Mouse (Mus musculus) limb, embryonic 14.5 days (tissue): ENCODE measurements at regions not wholly inside any gene's neighbourhood (a gene's known extent, or its start where the extent isn't known, plus 50 kb on each side); places are given as distances from the start of the nearest gene placed in this dataset.

Experiments used
- ATAC-seq: fragments of 200-750 bp; cut with Nextera tagmentation; 2 replicates; pipeline ENCODE4 v1.8.0; 2017; ENCODE audit warnings: low read depth, moderate number of reproducible peaks, moderate TSS enrichment; ENCODE audit not compliant: low FRiP score
- DNase-seq: peaks from one replicate; pipeline ENCODE4 v3.0.0-alpha.2; 2015; ENCODE audit warnings: low spot score
- H3K27ac ChIP-seq: fragments of 300-500 bp; sonication (generic); replicated peaks from 2 replicates; pipeline ENCODE4 v1.5.1; 2014; ENCODE audit warnings: low read depth, mild to moderate bottlenecking, low read length, moderate library complexity, mixed read lengths
- H3K27me3 ChIP-seq: fragments of 300-500 bp; sonication (generic); 2 replicates; pipeline ENCODE4 v1.6.1; 2014; ENCODE audit warnings: low read length, mixed read lengths; ENCODE audit not compliant: control insufficient read depth, insufficient read depth
- H3K36me3 ChIP-seq: fragments of 300-500 bp; sonication (generic); 2 replicates; pipeline ENCODE4 v1.6.1; 2014; ENCODE audit warnings: mild to moderate bottlenecking, low read length, moderate library complexity, mixed read lengths; ENCODE audit not compliant: control insufficient read depth, insufficient read depth
- H3K4me1 ChIP-seq: fragments of 300-500 bp; sonication (generic); 2 replicates; pipeline ENCODE4 v1.6.1; 2014; ENCODE audit warnings: antibody characterized with exemption, low read length, mixed read lengths; ENCODE audit not compliant: control insufficient read depth, insufficient read depth
- H3K4me2 ChIP-seq: fragments of 300-500 bp; sonication (generic); replicated peaks from 2 replicates; pipeline ENCODE4 v1.6.1; 2014; ENCODE audit warnings: low read depth, mild to moderate bottlenecking, low read length, moderate library complexity; ENCODE audit not compliant: severe bottlenecking
- H3K4me3 ChIP-seq: fragments of 300-500 bp; sonication (generic); replicated peaks from 2 replicates; pipeline ENCODE4 v1.5.1; 2014; ENCODE audit warnings: low read length
- H3K9ac ChIP-seq: fragments of 300-500 bp; sonication (generic); 2 replicates; pipeline ENCODE4 v1.6.1; 2014; ENCODE audit warnings: mild to moderate bottlenecking, low read depth, low read length, moderate library complexity; ENCODE audit not compliant: severe bottlenecking
- H3K9me3 ChIP-seq: fragments of 300-500 bp; sonication (generic); 2 replicates; pipeline ENCODE4 v1.6.1; 2016; ENCODE audit warnings: low read length; ENCODE audit not compliant: control insufficient read depth
- POLR2A ChIP-seq: fragments of 200-500 bp; IDR thresholded peaks from 2 replicates; pipeline ENCODE4 v1.8.0; 2012; ENCODE audit warnings: inconsistent platforms, mild to moderate bottlenecking, moderate library complexity, borderline replicate concordance; ENCODE audit not compliant: insufficient read depth, insufficient read length; ENCODE audit errors: extremely low read depth
- WGBS: fragments of 180-500 bp; shearing (Covaris S2); extraction: QIAGEN DNeasy Blood & Tissue Kit; methylation state at CpG from one replicate; pipeline ENCODE4 v1.1.7; 2014; 5-methylcytosine and 5-hydroxymethylcytosine counted together

DNA sequence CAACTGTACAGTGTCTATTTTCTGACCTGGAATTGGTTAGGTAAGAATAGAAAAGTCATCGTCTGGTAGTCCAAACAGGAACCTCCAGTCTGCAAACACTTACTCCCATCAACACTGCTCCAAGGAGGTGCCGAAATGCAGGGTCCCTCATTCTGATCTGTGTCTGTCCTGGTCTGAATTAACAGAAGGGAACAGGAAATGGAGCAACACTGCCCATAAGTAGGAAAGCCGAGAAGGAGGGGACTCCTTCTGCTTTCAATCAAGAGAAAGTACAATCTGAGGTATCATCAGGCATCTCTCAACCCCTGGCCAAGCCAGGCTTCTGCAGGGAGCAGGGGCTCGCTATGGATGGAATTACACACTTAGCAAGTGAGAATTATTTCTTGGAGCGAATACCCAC lies 562.4 kb upstream of the 2610301B20Rik start:
- DNase-seq (no peak), ATAC-seq (no peak)
- Histone ChIP-seq H3K4me2 (no peak overlapping the region), H3K36me3 (no peaks in the 10 kb centered on the region), H3K27me3 (no peaks in the 10 kb centered on the region), H3K9me3 (no peaks in the 10 kb centered on the region), H3K4me1 (no peaks in the 10 kb centered on the region), H3K4me3 (no peak overlapping the region), H3K9ac (no peak overlapping the region), H3K27ac (no peak overlapping the region)
- no peak for TF ChIP-seq POLR2A
- 24% methylated on average over 5 of the region's 5 CpGs for WGBS

DNA sequence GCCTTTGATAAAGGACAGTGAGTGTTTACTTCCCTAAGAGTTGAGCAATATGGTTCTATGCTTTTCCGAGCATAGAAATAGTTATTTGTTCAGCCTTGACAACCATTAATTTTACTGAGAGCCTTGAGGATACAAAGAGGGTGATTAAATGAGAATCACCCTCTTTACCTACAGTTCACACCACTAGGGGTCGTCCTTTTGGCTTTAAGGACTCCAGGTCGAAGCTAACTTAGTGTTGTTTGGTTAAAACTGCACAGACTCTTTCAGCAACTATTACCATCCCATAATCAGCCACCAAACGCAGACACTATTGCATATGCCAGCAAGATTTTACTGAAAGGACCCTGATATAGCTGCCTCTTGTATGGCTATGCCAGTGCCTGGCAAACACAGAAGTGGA lies 559.2 kb upstream of the 2610301B20Rik start:
- WGBS, result 62% methylated on average over 4 of the region's 4 CpGs
- no peak for TF ChIP-seq POLR2A
- Histone ChIP-seq H3K36me3 (no peaks in the 10 kb centered on the region), H3K9me3 (no peaks in the 10 kb centered on the region), H3K27ac (no peak overlapping the region), H3K4me1 (no peaks in the 10 kb centered on the region), H3K4me3 (no peak overlapping the region), H3K4me2 (no peak overlapping the region), H3K27me3 (no peaks in the 10 kb centered on the region), H3K9ac (no peak overlapping the region)
- ATAC-seq, result no peak
- no peak for DNase-seq

DNA sequence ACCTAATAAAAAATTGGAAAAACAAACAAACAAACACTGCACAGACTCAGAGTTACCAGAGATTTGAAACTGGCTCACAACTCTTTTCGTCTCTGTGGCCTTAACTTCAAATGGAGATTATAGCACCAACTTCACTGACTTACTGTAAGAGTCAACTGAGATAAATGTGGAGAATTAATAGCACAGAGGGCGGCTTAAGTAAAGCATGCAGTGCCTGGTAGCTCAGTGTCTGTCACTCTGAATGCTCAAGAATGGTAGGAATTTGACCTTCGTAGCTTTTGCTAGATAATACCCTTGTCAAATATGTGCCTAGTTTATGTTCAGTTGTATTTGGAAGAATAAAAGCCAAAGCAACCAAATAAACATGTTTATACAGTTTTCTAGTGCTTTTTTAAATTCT lies 558.4 kb upstream of the 2610301B20Rik start:
- Histone ChIP-seq H3K9me3 (no peaks in the 10 kb centered on the region), H3K9ac (no peak overlapping the region), H3K4me2 (no peak overlapping the region), H3K4me3 (no peak overlapping the region), H3K27ac (no peak overlapping the region), H3K27me3 (no peaks in the 10 kb centered on the region), H3K36me3 (no peaks in the 10 kb centered on the region), H3K4me1 (no peaks in the 10 kb centered on the region)
- WGBS, result 67% methylated on average over 3 of the region's 3 CpGs
- DNase-seq (no peak), ATAC-seq (no peak)
- TF ChIP-seq POLR2A, result no peak

DNA sequence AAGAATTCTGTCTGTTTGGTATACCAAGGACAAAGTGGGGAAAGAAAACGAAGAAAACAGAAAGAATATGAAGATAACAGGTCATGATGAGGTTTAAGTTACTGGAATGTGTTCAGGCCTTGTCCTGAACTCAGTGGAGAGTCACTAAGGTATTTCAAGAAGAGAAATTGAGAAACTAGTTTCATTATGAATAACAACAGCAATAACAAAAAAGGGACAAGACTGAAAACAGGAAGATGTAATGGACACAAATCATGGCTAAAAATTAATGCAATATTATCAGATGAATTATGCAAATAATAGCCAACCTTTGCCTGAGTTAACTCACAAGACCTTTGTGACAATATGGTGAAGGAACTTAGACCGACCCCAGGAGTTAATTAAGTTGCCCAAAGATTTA lies 530.2 kb upstream of the 2610301B20Rik start:
- H3K4me1 ChIP-seq, result no peaks in the 10 kb centered on the region
- DNase-seq (no peak), ATAC-seq (no peak)
- no peaks in the 10 kb centered on the region for H3K27me3 ChIP-seq
- no peak overlapping the region for H3K9ac ChIP-seq
- H3K4me2 ChIP-seq, result no peak overlapping the region
- no peaks in the 10 kb centered on the region for H3K36me3 ChIP-seq
- H3K27ac ChIP-seq, result no peak overlapping the region
- no peaks in the 10 kb centered on the region for H3K9me3 ChIP-seq
- H3K4me3 ChIP-seq, result no peak overlapping the region
- TF ChIP-seq POLR2A, result no peak
- WGBS, result 64% methylated on average over 2 of the region's 2 CpGs

DNA sequence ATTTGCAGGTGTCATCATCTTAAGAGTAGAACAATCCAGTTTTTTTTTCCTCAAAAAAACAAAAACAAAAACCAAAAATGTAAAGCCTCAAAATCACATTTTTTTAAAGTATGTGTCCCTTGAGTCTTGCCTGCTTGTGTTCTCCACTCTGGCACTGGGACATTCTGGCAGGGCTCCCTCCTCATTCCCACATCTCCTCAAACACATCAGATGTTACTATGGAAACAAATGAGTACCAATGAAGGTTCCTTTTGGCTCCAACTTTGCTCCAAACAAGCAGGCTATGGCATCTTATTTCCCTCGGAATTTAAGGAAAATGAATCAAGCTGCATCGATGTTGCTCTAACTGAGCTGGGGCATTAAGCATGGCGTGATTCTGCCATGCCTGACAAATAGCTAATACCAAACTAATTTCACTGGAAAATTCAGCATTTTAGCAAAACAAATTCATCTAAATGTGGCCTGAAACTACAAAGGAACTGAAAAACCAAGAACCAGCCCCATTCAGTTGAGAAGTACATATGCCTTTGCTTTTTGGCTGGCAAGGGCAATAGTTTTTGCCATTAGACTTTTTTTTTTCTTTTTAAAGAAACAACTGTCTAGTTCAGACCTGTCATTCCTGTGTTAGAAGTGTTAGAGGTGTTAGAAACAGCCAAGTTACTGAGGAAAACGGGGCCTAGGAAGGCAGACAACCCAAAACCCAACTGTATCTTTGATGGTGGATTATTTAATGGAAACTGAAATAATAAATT lies 522.2 kb upstream of the 2610301B20Rik start:
- no peak for DNase-seq
- Histone ChIP-seq H3K9ac (no peak overlapping the region), H3K4me3 (no peak overlapping the region), H3K9me3 (no peaks in the 10 kb centered on the region), H3K27me3 (no peaks in the 10 kb centered on the region), H3K36me3 (no peaks in the 10 kb centered on the region), H3K4me1 (no peaks in the 10 kb centered on the region), H3K27ac (no peak overlapping the region), H3K4me2 (no peak overlapping the region)
- WGBS, result 71% methylated on average over 4 of the region's 4 CpGs
- ATAC-seq, result no peak
- no peak for TF ChIP-seq POLR2A
